Mouse (Mus musculus) T-helper 2 cell (primary cell): ENCODE data around the gene Pfdn6.
"Not testable (repeated sequence)": the region's sequence is repeated elsewhere in the genome, so short reads cannot be mapped to it uniquely, and the experiment has no call there.

Experiments used
- in situ Hi-C: fragments of 300-600 bp; cut with MboI, MseI; formaldehyde crosslinking; loops from one replicate; pipeline ENCODE4 v1.15.1; 2025; ENCODE audit warnings: high pct_unique_total_duplicates

Gene Pfdn6

DNA sequence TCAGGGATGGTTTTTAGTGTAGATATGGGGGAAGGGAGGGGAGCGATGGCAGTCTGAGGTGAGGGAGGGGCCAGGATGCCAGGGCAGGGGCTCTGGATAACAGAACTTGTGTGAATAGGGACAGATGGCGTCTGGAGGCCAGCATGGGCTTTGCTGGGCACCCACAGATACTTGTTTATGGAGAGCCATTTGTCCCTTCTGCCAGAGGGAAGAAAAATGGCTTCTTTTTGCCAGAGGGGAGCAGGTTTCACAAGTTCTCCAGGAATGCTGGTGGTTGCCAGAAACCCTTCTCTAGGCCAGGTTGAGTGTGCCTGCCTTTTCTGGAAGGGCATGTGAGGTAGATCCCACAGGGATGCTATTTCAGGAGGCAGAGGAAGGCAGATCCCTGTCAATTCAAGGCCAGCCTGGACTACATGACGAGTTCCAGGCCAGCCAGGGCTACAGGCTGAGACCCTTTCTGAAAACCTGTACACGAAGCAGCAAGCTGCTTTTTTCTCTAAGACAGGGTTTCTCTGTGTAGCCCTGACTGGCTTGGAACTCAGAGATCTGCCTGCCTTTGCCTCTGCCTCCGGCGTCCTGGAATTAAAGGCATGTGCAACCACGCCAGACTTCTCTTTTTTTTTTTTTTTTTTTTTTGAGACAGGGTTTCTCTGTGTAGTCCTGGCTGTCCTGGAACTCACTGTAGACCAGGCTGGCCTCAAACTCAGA lies 39.7 kb downstream of the Pfdn6 start:
- in situ Hi-C loops = no loop called here

DNA sequence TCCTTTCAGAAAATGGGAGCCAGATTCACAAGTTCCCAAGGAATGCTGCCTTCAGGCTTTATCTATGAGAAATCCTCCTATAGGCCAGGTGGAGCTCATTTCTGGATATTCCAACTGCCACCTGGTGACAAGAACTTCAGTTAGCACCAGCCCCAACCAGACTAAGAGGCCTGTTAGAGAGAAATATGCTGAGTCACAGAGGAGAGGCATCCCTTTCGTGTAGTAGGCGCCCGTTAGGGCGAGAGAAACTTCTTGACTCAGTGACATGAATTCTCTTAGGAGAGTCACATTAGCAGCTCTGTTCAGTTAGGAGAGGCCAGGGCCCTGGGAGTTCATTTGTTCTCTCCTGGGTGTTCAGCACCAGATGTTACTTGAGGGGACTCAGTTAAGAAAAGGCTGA lies 40.5 kb downstream of the Pfdn6 start:
- in situ Hi-C loops = no loop called here

DNA sequence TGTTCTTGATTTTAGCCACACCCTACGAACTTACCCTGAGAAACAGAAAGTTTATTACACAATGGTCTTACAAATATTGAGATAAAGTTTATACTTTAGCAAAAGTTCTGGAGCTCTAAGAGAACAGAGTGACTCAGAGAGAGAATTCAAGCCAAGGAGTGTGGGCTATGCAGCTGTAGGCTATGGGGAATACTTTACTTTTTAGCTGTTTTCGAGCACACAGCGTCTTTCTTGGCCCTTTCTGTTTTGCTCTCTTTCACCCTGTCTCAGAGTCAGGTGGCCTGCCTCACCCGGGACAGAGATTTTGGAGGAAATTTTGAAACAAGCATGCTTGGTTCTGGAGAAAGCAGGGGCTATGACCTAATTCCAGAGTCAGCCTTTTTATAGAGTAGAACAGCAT lies 42.0 kb downstream of the Pfdn6 start:
- in situ Hi-C loops = not testable (repeated sequence)

DNA sequence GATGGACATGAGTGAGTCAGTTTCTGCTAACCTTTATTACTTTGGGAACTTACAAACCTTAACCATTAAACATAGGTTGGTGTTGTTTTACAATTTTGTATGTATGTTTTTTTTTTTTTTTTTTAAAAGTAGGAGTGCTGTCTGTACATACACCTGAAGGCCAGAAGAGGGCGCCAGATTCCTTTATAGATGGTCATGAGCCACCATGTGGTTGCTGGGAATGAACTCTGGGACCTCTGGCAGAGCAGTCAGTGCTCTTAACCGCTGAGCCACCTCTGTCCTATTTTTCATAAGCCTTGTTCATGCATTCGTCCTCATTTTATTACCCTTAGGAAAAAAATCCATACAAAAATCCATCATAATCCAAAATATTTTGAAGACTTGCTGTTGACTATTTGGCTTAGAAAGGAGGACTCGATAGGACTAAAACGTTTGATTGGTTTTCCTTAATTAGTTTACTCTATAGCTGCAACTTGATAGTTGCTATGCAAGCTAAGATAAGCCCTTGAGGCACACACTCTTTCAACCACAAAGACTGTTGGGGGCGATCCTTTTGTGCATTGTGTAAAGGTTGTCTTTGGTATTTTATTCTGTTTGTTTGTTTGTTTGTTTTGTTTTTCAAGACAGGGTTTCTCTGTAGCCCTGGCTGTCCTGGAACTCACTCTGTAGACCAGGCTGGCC lies 42.9 kb downstream of the Pfdn6 start:
- in situ Hi-C loops = no loop called here

DNA sequence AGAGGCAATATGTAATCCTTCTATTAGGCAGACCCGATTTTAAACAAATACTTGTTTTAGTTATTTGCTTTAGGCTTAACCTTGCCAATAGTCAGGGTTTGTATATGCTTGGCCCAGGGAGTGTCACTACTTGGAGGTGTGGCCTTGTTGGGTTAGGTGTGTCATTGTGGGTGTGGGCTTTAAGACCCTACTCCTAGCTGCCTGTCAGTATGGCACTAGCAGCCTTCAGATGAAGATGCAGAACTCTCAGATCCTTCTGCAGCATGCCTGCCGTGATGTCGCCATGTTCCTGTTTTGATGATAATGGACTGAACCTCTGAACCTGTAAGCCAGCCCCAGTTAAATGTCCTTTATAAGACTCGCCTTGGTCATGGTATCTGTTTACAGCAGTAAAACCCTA lies 47.1 kb downstream of the Pfdn6 start:
- in situ Hi-C loops = loop anchor here (5.0 kb wide), 1 partner anchor 39 kb away; no protein-coding TSS in a partner anchor

DNA sequence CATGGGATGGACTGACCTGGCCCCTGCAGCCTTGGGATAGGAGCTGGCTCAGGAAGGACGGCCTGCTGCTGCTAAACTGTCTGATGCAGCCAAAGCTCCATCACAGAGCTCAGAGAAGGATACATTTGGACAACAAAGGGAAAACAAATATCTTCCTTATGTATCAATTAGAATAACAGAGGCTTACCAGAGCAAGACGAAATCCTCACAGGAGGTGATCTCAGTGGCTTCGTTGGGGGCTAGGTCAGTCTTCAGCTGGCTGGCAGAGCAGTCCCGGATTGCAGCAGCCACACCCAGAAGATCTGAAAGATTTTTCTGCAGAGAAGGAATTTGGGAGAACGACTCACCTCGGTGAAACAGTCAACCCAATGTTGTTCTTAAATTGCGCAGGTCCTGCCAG lies 47.7 kb downstream of the Pfdn6 start:
- in situ Hi-C loops = loop anchor here (5.0 kb wide), 1 partner anchor 40 kb away; no protein-coding TSS in a partner anchor

DNA sequence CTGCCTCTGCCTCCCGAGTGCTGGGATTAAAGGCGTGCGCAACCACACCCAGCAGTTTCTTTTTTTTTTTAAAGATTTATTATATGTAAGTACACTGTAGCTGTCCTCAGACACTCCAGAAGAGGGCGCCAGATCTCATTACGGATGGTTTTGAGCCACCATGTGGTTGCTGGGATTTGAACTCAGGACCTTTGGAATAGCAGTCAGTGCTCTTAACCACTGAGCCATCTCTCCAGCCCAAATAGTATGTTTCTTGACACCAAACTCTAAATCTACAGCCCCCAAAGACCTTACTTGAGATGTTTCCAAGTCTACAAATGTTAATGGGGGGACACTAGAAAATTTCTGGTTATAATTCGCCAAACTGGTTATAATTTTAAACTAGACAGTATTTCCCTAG lies 48.3 kb downstream of the Pfdn6 start:
- in situ Hi-C loops = loop anchor here (5.0 kb wide), 1 partner anchor 40 kb away; no protein-coding TSS in a partner anchor

DNA sequence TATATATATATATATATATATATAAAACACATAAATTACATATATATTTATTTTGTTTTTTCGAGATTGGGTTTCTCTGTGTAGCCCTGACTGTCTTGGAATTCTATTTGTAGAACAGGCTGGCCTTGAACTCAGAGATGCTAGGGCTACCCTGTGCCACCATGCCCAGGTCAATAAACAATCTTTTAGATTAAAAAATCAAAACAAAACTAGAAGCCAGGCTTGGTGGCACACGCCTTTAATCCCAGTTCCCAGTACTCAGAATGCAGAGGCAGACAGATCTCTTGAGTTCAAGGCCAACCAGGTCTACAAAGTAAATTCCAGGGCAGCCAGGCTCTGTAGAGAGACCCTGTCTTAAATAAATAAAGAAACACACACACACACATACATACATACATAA lies 48.8 kb downstream of the Pfdn6 start:
- in situ Hi-C loops = loop anchor here (5.0 kb wide), 1 partner anchor 41 kb away; no protein-coding TSS in a partner anchor

DNA sequence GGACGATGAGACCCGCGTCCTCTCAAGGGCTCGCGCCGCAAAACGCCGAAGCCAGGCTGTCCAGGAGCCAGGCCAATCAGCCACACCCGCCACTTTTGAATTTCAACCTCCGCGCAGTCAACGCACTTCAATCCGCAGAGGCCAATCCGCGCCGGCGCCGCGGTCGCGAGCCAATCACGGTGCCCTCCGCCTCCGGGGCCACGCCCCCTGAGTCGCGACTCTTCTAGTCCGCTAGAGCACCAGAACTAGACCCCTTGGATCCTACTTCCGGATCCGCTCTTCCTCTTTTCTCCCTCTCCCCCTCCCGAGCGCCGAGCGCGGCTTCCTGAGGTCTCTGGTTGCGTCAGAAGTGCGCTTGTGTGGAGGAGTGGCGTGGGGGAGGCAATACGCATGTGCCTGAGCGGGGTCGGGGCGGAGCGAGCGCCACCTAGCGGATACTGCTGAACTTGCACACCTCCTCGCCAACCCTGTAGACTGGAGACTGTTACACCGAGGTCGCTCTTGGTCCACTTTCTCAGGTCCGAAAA lies 49.5 kb downstream of the Pfdn6 start, which contains the start of gene Kifc1:
TSS of gene Kifc1 (minus strand) at position 129 of the 527 bp plus-strand sequence.
- in situ Hi-C loops = loop anchor here (5.0 kb wide), 1 partner anchor 42 kb away; no protein-coding TSS in a partner anchor

DNA sequence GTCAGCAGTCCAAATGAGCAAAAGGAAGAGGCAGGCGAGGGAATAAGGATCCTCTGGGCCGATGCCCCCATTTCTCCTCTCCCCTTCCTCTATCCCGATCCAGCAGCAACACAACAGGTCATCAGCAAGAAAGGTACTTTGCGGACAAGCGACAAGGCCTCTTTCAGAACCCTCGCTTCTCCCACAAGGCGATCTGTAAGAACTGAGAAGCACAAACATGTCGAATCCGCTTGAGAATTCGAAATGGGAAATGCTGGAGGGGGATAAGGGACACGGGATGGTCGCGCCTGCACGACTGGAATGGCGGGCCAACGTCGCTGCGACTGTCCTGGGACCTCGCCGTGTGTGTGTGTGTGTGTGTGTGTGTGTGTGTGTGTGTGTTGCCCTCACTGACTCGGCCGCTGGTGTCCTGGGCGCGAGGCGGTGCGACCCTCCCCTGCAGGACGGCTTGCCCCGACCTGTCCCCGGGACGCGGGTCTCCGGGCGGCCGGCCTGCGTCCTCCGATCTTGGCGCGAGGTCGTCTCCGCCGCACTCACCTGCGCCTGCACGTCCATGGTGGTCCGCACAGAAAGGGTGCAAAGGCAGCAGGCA lies 50.1 kb downstream of the Pfdn6 start:
- in situ Hi-C loops = loop anchor here (5.0 kb wide), 1 partner anchor 42 kb away; no protein-coding TSS in a partner anchor
